Mouse (Mus musculus): Measurements from ENCODE around the gene Prickle2.

- TF ChIP-seq CTCF (IDR thresholded peaks at IDR 0.05; ENCODE audit: insufficient read depth, low read length) (no peak), POLR2A (IDR thresholded peaks at IDR 0.05; ENCODE audit: borderline replicate concordance, extremely low read depth, low read depth, low read length) (no peak)
These were observed 75.0 kb downstream of the Prickle2 start for GRCm38 (mm10) chr6:92630991-92631390.

All from lung, adult 2 months (tissue).